Mouse (Mus musculus): ENCODE results near the gene C530008M17Rik. TPM values are rescaled to one million over a fixed set of nuclear protein-coding genes. Genes with fewer than 3 reads are reported as not detected.
A peak's percentile ranks its signal among the peaks of the same experiment; 100 is the strongest.
"Not testable (repeated sequence)": the region's sequence is repeated elsewhere in the genome, so short reads cannot be mapped to it uniquely, and the experiment has no call there.

Gene C530008M17Rik
- polyA plus RNA-seq, 1 experiment from 2014 or later, result 15.7 TPM

DNA sequence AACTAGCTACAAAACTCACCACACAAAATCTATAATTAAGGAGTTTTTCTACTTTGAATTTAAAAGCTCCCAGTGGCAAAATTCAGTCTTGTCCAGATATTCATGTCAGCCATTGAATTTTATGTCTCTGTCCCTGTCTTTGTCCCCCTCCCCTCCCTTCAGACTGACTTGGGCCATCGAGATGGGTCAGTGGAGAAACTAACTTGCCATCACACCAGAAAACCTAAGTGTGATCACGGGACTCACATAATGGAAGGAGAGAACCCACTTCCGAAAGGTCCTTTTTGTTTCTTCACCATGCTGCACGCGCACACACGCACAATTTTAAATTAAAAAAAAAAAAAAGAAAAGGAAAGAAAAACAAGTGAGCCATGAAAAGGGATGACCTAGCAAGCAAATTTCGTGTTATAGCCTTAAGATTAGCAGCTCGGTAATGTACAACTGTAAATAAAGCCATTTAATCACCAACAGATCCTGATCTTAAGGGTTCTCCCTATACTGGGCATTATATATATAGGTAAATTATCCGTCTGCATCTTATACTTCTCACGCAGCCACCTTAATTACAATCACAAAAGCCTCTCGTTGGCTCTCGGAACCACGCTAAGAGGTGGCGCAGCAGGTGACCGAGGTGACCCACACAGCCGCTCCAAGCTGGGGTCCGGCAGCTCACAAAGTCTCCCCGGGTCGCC is 248.5 kb downstream of the C530008M17Rik start:
- H3K4me3 ChIP-seq (replicated peaks), result peak overlapping the region; percentile 73
- H3K27me3 ChIP-seq (replicated peaks), result no peaks in the 10 kb centered on the region
- peaks cover 4% of the 10 kb centered on the region; the same call in 1 of the 2 replicates for H3K4me1 ChIP-seq (replicated peaks)
- H3K27ac ChIP-seq, result peak overlapping the region; percentile 74
- peak overlapping the region; percentile 87 for H3K9ac ChIP-seq
- ATAC-seq, result peak; percentile 78
- WGBS, result 1% methylated on average over 19 of the region's 19 CpGs
- H3K36me3 ChIP-seq, result no peaks in the 10 kb centered on the region
- H3K4me2 ChIP-seq (replicated peaks), result peak overlapping the region; percentile 86
- no peaks in the 10 kb centered on the region for H3K9me3 ChIP-seq

GRCm38 (mm10) chr5:76905405-76906154 is 249.3 kb downstream of the C530008M17Rik start, which contains the start of gene Aasdh:
Aasdh (minus strand) TSS chr5:76905514.
- peaks cover 4% of the 10 kb centered on the region; the same call in 1 of the 2 replicates for H3K4me1 ChIP-seq (replicated peaks)
- under 1% methylated on average over 47 of the region's 47 CpGs for WGBS
- peak within 1 kb of the TSS; percentile 89 for H3K27ac ChIP-seq
- peak; percentile 98 for ATAC-seq
- H3K36me3 ChIP-seq, result no peaks in the 10 kb centered on the region
- H3K27me3 ChIP-seq (replicated peaks), result no peaks in the 10 kb centered on the region
- H3K4me3 ChIP-seq (replicated peaks), result peak within 1 kb of the TSS; percentile 73
- H3K9me3 ChIP-seq, result no peaks in the 10 kb centered on the region
- H3K4me2 ChIP-seq (replicated peaks), result peak within 1 kb of the TSS; percentile 86
- peak within 1 kb of the TSS; percentile 87 for H3K9ac ChIP-seq

GRCm38 (mm10) chr5:76906155-76906499 is 249.8 kb downstream of the C530008M17Rik start:
- H3K9ac ChIP-seq, result peak overlapping the region; percentile 87
- H3K4me2 ChIP-seq (replicated peaks), result peak overlapping the region; percentile 86
- H3K27ac ChIP-seq, result peak overlapping the region; percentile 89
- H3K4me3 ChIP-seq (replicated peaks), result peak overlapping the region; percentile 73
- H3K36me3 ChIP-seq, result no peaks in the 10 kb centered on the region
- H3K4me1 ChIP-seq (replicated peaks), result peaks cover 4% of the 10 kb centered on the region; the same call in 1 of the 2 replicates
- H3K9me3 ChIP-seq, result no peaks in the 10 kb centered on the region
- ATAC-seq, result no peak; the same call in 1 of the 2 replicates
- WGBS, result 32% methylated on average over 3 of the region's 3 CpGs
- H3K27me3 ChIP-seq (replicated peaks), result no peaks in the 10 kb centered on the region

- Histone ChIP-seq H3K4me3 (replicated peaks) (no peak overlapping the region), H3K9me3 (no peaks in the 10 kb centered on the region), H3K27me3 (replicated peaks) (no peaks in the 10 kb centered on the region), H3K27ac (no peak overlapping the region), H3K4me2 (replicated peaks) (no peak overlapping the region), H3K4me1 (replicated peaks) (peaks cover 3% of the 10 kb centered on the region; the same call in 1 of the 2 replicates), H3K9ac (no peak overlapping the region), H3K36me3 (no peaks in the 10 kb centered on the region)
- 83% methylated on average over 3 of the region's 3 CpGs for WGBS
- ATAC-seq, result no peak
Observed at GRCm38 (mm10) chr5:76910807-76911206, 254.5 kb downstream of the C530008M17Rik start.

- H3K4me2 ChIP-seq (replicated peaks); H3K9ac ChIP-seq; H3K27ac ChIP-seq; H3K27me3 ChIP-seq (replicated peaks); ATAC-seq; H3K9me3 ChIP-seq; H3K36me3 ChIP-seq; H3K4me3 ChIP-seq (replicated peaks); H3K4me1 ChIP-seq (replicated peaks): not testable (repeated sequence)
- 91% methylated on average over 5 of the region's 5 CpGs for WGBS
Observed at GRCm38 (mm10) chr5:76912522-76912921, 256.2 kb downstream of the C530008M17Rik start.

DNA sequence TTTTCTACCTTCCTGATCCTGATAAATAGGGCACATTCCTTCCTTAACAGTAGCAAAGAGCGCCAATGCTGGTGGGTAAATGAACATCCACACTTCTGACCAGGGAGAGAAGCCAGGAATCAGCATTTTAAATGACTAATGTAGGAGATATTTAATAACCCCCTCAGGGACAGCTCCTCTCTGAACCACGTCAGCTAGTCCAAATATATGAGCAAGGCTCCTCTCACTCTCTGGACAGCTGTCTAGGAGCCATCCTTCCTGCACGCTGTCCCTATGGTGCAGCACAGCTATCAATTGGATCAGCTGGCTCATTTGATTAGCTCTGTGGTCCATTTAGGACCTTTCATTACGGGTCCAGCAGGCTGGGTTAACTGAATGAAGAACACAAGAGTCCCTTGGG is 266.5 kb downstream of the C530008M17Rik start:
- no peaks in the 10 kb centered on the region for H3K4me1 ChIP-seq (replicated peaks)
- no peak overlapping the region for H3K9ac ChIP-seq
- 78% methylated on average over 4 of the region's 4 CpGs for WGBS
- no peak for ATAC-seq
- H3K9me3 ChIP-seq, result no peaks in the 10 kb centered on the region
- H3K27ac ChIP-seq, result no peak overlapping the region
- no peak overlapping the region for H3K4me3 ChIP-seq (replicated peaks)
- no peaks in the 10 kb centered on the region for H3K27me3 ChIP-seq (replicated peaks)
- H3K36me3 ChIP-seq, result peaks cover 35% of the 10 kb centered on the region
- H3K4me2 ChIP-seq (replicated peaks), result no peak overlapping the region

Other genes with a start within 250 kb of the C530008M17Rik start
- gene Gm7271, start 172.5 kb upstream of the C530008M17Rik start, polyA plus RNA-seq (2015; fragmentation: Nextera tagmentation; extraction: Ambion mirVana), result not detected in 2 replicates
- gene Exoc1, start 127.2 kb upstream of the C530008M17Rik start, polyA plus RNA-seq (2015; fragmentation: Nextera tagmentation; extraction: Ambion mirVana), result 28.0 and 28.9 TPM in 2 replicates
- gene Cep135, start 67.8 kb upstream of the C530008M17Rik start, polyA plus RNA-seq (2015; fragmentation: Nextera tagmentation; extraction: Ambion mirVana), result 5.9 and 6.6 TPM in 2 replicates
- gene Aasdh, start 249.0 kb downstream of the C530008M17Rik start, polyA plus RNA-seq (2015; fragmentation: Nextera tagmentation; extraction: Ambion mirVana), result 14.2 and 18.3 TPM in 2 replicates

Measured in intestine, embryonic 15.5 days (tissue).